Comparison of ENCODE assay signal across 9 mouse cellular contexts in the genomic region with DNA sequence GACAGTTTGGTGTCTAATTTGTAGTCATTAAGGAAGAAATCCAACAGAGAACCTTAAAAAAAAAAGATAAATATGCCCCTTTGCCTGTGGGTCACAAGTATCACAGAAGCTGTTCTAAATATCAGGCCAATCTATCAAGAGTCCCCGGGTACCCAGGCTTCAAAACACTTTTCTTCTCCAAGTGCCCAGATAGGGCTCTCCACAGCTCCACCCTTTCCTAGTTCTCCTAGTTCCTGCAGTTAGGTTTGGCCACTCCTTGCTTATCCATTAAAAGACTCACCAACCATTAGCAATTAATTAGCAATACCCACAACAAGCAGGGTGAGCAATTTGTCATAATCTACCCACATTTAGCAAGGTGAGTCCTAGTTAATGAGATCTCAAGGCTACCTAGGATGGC. TPM values are rescaled to one million over a fixed set of nuclear protein-coding genes. Genes with fewer than 3 reads are reported as not detected.
A peak's percentile ranks its signal among the peaks of the same experiment; 100 is the strongest.
DNase-seq lines count a peak whose midpoint lies in the region; ATAC-seq and TF ChIP-seq lines count a peak whose summit lies in the region.
"Had no signal": no experiment of that assay in that cellular context is flagged by ENCODE, and none has a peak within 500 bp of the region (broad histone marks: within the 10 kb centered on the region; RNA-seq: fewer than 3 reads in every experiment).

No protein-coding gene starts in this region.

- H3K4me1 ChIP-seq in heart, adult 2 months (ENCODE audit: control insufficient read depth, insufficient read depth, low read length), result peaks cover 1% of the 10 kb centered on the region; the same call in 1 of the 2 replicates
- peaks cover 9% of the 10 kb centered on the region for H3K4me1 ChIP-seq in neural tube, embryonic 12.5 days
- H3K4me1 ChIP-seq in liver, embryonic 15.5 days (replicated peaks), result peaks cover 49% of the 10 kb centered on the region
- H3K4me1 ChIP-seq in stomach, postnatal 0 days (replicated peaks; ENCODE audit: control insufficient read depth, insufficient read depth), result no peaks in the 10 kb centered on the region; the same call in 1 of the 2 replicates

- no peak for TF ChIP-seq POLR2A in heart, adult 2 months (IDR thresholded peaks at IDR 0.05; ENCODE audit: insufficient read depth, low read depth, low read length)

- H3K36me3 ChIP-seq in heart, adult 2 months (ENCODE audit: control insufficient read depth, insufficient read depth, low read length), result peaks cover 4% of the 10 kb centered on the region; the same call in 1 of the 2 replicates
- no peaks in the 10 kb centered on the region for H3K36me3 ChIP-seq in neural tube, embryonic 12.5 days
- no peaks in the 10 kb centered on the region for H3K36me3 ChIP-seq in liver, embryonic 15.5 days (replicated peaks)
- H3K36me3 ChIP-seq in stomach, postnatal 0 days (ENCODE audit: control insufficient read depth, insufficient read depth, low read length), result no peaks in the 10 kb centered on the region

- no peaks in the 10 kb centered on the region for H3K27me3 ChIP-seq in heart, adult 2 months (ENCODE audit: control insufficient read depth, insufficient read depth, low read length)
- no peaks in the 10 kb centered on the region for H3K27me3 ChIP-seq in neural tube, embryonic 12.5 days (replicated peaks)
- no peaks in the 10 kb centered on the region for H3K27me3 ChIP-seq in liver, embryonic 15.5 days
- no peaks in the 10 kb centered on the region for H3K27me3 ChIP-seq in stomach, postnatal 0 days (ENCODE audit: control insufficient read depth, insufficient read depth, low read length)

- intact Hi-C loops in heart, adult 2 months (cut with DNase I), result loop anchor here (5.0 to 10.0 kb wide), 3 partner anchors 242 to 395 kb away; partner anchors contain the start of genes 3300002I08Rik and Abhd12

- peak overlapping the region; percentile 84; the same call in 1 of the 2 replicates for H3K4me3 ChIP-seq in heart, adult 2 months
- H3K4me3 ChIP-seq in neural tube, embryonic 12.5 days, result no peak overlapping the region
- peak overlapping the region; percentile 87 for H3K4me3 ChIP-seq in liver, embryonic 15.5 days (replicated peaks)
- no peak overlapping the region for H3K4me3 ChIP-seq in stomach, postnatal 0 days (ENCODE audit: low read depth, low read length)

- H3K79me2 ChIP-seq in heart, adult 2 months (replicated peaks; ENCODE audit: control insufficient read depth, insufficient read depth, low read length), result no peaks in the 10 kb centered on the region

- no peak for TF ChIP-seq CTCF in heart, adult 2 months (IDR thresholded peaks at IDR 0.05)
- TF ChIP-seq CTCF in stomach, postnatal 0 days (IDR thresholded peaks at IDR 0.05; ENCODE audit: low read depth), result no peak

- H3K9me3 ChIP-seq in neural tube, embryonic 12.5 days, result no peaks in the 10 kb centered on the region
- no peaks in the 10 kb centered on the region for H3K9me3 ChIP-seq in liver, embryonic 15.5 days (replicated peaks)
- no peaks in the 10 kb centered on the region for H3K9me3 ChIP-seq in stomach, postnatal 0 days (ENCODE audit: control insufficient read depth, low read length)

- DNase-seq in heart, adult 2 months, result no peak
- no peak for DNase-seq in heart, adult 9 months (ENCODE audit: low spot score in 2 of 2)
- DNase-seq in neural tube, embryonic 10.5 days (ENCODE audit: extremely low spot score, low spot score), result no peak
- no peak for DNase-seq in stomach, postnatal 0 days (ENCODE audit: low spot score)
- DNase-seq in embryo, embryonic 10 days (ENCODE audit: low spot score), result no peak
- no peak for DNase-seq in cerebellum, adult 18-20 months

- H3K4me2 ChIP-seq in neural tube, embryonic 12.5 days (replicated peaks), result peak overlapping the region; percentile 86
- peak overlapping the region; percentile 93 for H3K4me2 ChIP-seq in liver, embryonic 15.5 days
- H3K4me2 ChIP-seq in stomach, postnatal 0 days (replicated peaks; ENCODE audit: low read depth), result 0 out of 2 replicates have a peak overlapping the region, but pooled peaks have one; percentile 90

- ATAC-seq in neural tube, embryonic 12.5 days (ENCODE audit: low FRiP score, low read depth), result no peak
- ATAC-seq in liver, embryonic 15.5 days (ENCODE audit: insufficient read depth), result no peak
- ATAC-seq in stomach, postnatal 0 days (ENCODE audit: low FRiP score, low TSS enrichment), result no peak

- H3K9ac ChIP-seq in heart, adult 2 months (ENCODE audit: low read depth, low read length), result no peak overlapping the region
- H3K9ac ChIP-seq in neural tube, embryonic 12.5 days, result no peak overlapping the region
- 0 out of 2 replicates have a peak overlapping the region, but pooled peaks have one; percentile 9 for H3K9ac ChIP-seq in liver, embryonic 15.5 days
- no peak overlapping the region for H3K9ac ChIP-seq in stomach, postnatal 0 days (ENCODE audit: low read length)

- WGBS in heart, adult 2 months, result 35% methylated on average over 1 of the region's 1 CpGs
- 88% methylated on average over 1 of the region's 1 CpGs for WGBS in neural tube, embryonic 12.5 days
- WGBS in liver, embryonic 15.5 days (ENCODE audit: insufficient replicate concordance), result 21% methylated on average over 1 of the region's 1 CpGs
- WGBS in stomach, postnatal 0 days, result 60% methylated on average over 1 of the region's 1 CpGs

- H3K27ac ChIP-seq in heart, adult 2 months, result no peak overlapping the region
- H3K27ac ChIP-seq in neural tube, embryonic 12.5 days, result no peak overlapping the region
- peak overlapping the region; percentile 29; the same call in 1 of the 2 replicates for H3K27ac ChIP-seq in liver, embryonic 15.5 days (replicated peaks)
- H3K27ac ChIP-seq in stomach, postnatal 0 days (replicated peaks), result no peak overlapping the region

- no peak for TF ChIP-seq EP300 in heart, adult 2 months (IDR thresholded peaks at IDR 0.05; ENCODE audit: insufficient read depth, low read depth, low read length)
- no peak for TF ChIP-seq EP300 in stomach, postnatal 0 days (optimal IDR thresholded peaks at IDR 0.05)

RNA-seq across cellular contexts. Expression of gene Apmap, which starts 1.3 kb away (rescaled TPM):
- total RNA-seq in heart, adult 2 months (2021), result 10 to 100 TPM; 52.6 to 56.9 TPM
- 37.5 and 59.4 TPM in 2 replicates for polyA plus RNA-seq in heart, adult 2 months (2012; rRNA removed)
- 41.6 and 42.7 TPM in 2 replicates for polyA plus RNA-seq in neural tube, embryonic 12.5 days (2016; fragmentation: Nextera tagmentation; extraction: Ambion mirVana)
- polyA plus RNA-seq in liver, embryonic 15.5 days (2015; fragmentation: Nextera tagmentation; extraction: Ambion mirVana), result 27.8 and 28.0 TPM in 2 replicates
- 30.0 and 30.1 TPM in 2 replicates for polyA plus RNA-seq in stomach, postnatal 0 days (2015; fragmentation: Nextera tagmentation; extraction: Ambion mirVana)

RNA-seq across cellular contexts. Expression of gene Cst7, which starts 36.9 kb away (rescaled TPM):
- total RNA-seq in heart, adult 2 months (2021), result not detected
- 0.47 TPM in 1 of 2 replicates, not detected in the other for polyA plus RNA-seq in heart, adult 2 months (2012; rRNA removed)
- 0.20 and 0.28 TPM in 2 replicates for polyA plus RNA-seq in neural tube, embryonic 12.5 days (2016; fragmentation: Nextera tagmentation; extraction: Ambion mirVana)
- 8.0 and 9.3 TPM in 2 replicates for polyA plus RNA-seq in liver, embryonic 15.5 days (2015; fragmentation: Nextera tagmentation; extraction: Ambion mirVana)
- 0.23 and 0.29 TPM in 2 replicates for polyA plus RNA-seq in stomach, postnatal 0 days (2015; fragmentation: Nextera tagmentation; extraction: Ambion mirVana)
- polyA plus RNA-seq: C2C12 had no signal

Comparison
In these comparisons a context has a peak if more than half of its experiments do, and no peak if none do; other contexts are left out.
1. H3K4me3 ChIP-seq: peak in heart, adult 2 months (single experiment) and liver, embryonic 15.5 days (single experiment); none in neural tube, embryonic 12.5 days (single experiment) and stomach, postnatal 0 days (single experiment).
2. Peak in every context shown above with its lines, with median percentiles within 50 percentile points of each other: H3K4me2 ChIP-seq.